Mouse (Mus musculus): Measurements from ENCODE around the gene Pappa. TPM values are rescaled to one million over a fixed set of nuclear protein-coding genes. Genes with fewer than 3 reads are reported as not detected.

Pappa gene
- 0.33 and 0.69 TPM in 2 replicates for polyA plus RNA-seq (2016; fragmentation: Nextera tagmentation; extraction: Ambion mirVana)

DNA sequence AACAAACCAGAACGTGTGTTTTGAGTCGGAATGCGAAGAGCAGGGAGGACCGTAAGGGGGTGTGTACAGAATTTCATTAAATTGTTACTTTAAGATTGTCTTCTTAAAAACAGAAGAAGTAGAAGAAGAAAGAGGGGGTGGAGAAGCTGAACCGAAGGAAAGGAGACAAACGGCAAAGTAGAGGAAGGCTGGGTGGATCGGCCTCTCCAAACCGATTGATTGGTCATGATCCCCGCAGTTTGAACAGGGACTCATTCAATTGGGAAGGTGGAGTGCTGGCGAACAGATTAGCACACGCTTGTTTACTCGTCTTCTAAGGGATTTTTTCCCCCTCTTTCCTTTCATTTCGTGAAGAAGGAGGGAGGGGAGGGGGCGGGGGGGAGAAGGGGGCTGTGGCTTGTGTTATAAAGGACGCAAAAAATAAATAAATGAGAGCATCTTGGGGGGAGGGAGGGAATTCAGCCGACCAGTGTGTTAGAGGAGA, at the start of gene Pappa:
Gene Pappa (plus strand): TSS at position 434 of the 484 bp plus-strand sequence.
- H3K4me3 ChIP-seq = peak within 1 kb of the TSS; percentile 66
- peak within 1 kb of the TSS; percentile 84 for H3K27ac ChIP-seq
- H3K36me3 ChIP-seq = no peaks in the 10 kb centered on the region
- peak; percentile 35 for DNase-seq (ENCODE audit: low spot score)
- no peaks in the 10 kb centered on the region for H3K9me3 ChIP-seq (replicated peaks)
- peaks cover 39% of the 10 kb centered on the region for H3K4me1 ChIP-seq
- peaks cover 35% of the 10 kb centered on the region for H3K27me3 ChIP-seq (ENCODE audit: low read depth, poor library complexity, severe bottlenecking)
- WGBS = 0% methylated on average over 16 of the region's 16 CpGs

DNA sequence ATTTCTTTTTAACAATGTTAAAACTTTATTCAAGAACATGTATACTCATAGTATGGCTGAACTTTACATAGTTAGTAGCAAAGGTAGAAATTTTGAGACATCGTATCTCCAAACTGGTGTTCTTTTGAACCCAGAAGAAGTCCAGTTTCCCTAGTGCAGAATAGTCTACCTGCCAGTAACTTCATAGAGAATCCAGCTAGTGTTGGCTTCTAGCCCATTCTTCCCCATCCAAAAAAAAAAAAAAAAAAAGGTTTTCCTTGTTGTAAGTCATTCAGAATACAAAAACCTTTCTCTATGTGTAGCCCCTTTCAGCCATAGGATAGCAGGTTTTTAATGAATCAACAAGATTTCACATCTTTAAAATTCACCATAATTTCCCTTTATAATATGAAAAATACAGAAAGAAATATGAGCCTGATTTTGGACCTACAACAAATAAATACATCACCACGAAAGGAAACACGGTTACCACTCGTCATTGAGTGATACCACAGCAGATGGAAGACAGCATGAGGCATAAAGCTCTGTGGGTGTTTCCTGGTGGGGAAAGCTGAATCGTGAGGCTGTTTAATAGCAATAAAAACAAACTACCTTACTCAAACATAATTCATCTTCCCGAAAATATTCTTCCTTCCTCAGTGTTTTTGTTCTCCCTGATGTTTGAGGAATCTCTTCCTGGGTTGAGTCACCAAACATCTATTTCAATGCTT, 45.9 kb upstream of the Pappa start:
- DNase-seq (ENCODE audit: low spot score) = no peak
- no peaks in the 10 kb centered on the region for H3K9me3 ChIP-seq (replicated peaks)
- H3K27ac ChIP-seq = no peak overlapping the region
- H3K4me3 ChIP-seq = no peak overlapping the region
- no peaks in the 10 kb centered on the region for H3K36me3 ChIP-seq
- no peaks in the 10 kb centered on the region for H3K4me1 ChIP-seq
- 91% methylated on average over 6 of the region's 6 CpGs for WGBS
- no peaks in the 10 kb centered on the region for H3K27me3 ChIP-seq (ENCODE audit: low read depth, poor library complexity, severe bottlenecking)

DNA sequence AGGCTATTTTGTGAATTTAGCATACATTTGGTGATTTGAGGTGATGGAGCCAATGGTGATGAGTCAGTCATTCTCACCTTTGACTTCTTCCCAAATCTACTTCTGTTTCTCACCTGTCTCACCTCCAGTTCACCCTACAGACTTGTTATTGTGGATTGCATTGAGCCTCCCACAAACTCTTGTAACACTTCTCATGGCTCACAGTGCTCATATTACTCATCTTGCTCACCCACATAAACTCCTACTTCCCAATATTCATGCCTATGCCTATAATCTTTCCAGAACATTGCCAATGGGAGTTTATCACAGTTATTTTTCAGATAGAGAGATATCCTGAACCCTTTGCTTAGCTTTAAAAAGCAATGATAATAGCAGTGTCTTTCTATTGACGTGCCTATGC, 37.1 kb upstream of the Pappa start:
- no peaks in the 10 kb centered on the region for H3K27me3 ChIP-seq (ENCODE audit: low read depth, poor library complexity, severe bottlenecking)
- no peaks in the 10 kb centered on the region for H3K36me3 ChIP-seq
- DNase-seq (ENCODE audit: low spot score) = no peak
- no peaks in the 10 kb centered on the region for H3K9me3 ChIP-seq (replicated peaks)
- no peak overlapping the region for H3K4me3 ChIP-seq
- WGBS = 84% methylated on average over 1 of the region's 1 CpGs
- no peak overlapping the region for H3K27ac ChIP-seq
- H3K4me1 ChIP-seq = no peaks in the 10 kb centered on the region

DNA sequence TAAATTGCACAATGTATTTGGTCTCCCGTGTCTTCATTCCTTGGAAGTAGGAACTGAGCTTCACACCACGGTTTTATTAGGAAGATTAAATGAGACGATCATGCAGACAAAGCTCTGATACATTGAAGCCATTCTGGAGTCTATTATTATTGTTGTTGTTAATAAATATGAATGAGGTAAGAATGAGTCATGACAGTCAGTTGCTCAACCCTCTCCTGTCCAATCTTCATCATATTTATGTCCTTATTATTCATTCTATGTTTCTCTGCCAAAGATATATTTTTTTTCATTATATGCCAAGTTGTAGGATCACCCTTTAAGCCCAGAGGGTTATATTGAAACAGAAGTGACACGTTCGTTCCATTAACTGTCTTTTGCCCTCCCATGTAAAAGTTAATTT, 36.4 kb upstream of the Pappa start:
- Histone ChIP-seq H3K4me1 (no peaks in the 10 kb centered on the region), H3K4me3 (no peak overlapping the region)
- 91% methylated on average over 5 of the region's 5 CpGs for WGBS

DNA sequence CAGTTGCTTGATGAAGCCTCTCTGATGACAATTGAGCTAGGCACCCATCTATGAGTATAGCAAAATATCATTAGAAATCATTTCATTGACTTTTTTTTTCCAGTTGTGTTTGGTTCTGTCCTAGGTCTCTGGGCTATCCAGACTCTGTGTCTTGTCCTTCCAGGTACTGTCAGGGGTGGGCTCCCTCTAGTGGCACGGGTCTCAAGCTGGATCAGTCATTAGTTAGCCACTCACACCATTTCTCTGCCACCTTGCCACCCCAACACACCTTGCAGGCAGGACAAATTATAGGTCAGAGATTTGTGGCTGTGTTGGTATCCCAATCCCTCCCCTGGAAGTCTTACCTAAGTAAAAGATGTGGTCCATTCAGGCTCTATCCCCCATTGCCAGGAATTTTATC, 31.8 kb upstream of the Pappa start:
- 6% methylated on average over 1 of the region's 1 CpGs for WGBS

More for the DNA sequence above, 36.4 kb upstream of the Pappa start:
- Histone ChIP-seq H3K27me3 (ENCODE audit: low read depth, poor library complexity, severe bottlenecking) (no peaks in the 10 kb centered on the region), H3K27ac (no peak overlapping the region), H3K9me3 (replicated peaks) (no peaks in the 10 kb centered on the region), H3K36me3 (no peaks in the 10 kb centered on the region)
- no peak for DNase-seq (ENCODE audit: low spot score)

DNA sequence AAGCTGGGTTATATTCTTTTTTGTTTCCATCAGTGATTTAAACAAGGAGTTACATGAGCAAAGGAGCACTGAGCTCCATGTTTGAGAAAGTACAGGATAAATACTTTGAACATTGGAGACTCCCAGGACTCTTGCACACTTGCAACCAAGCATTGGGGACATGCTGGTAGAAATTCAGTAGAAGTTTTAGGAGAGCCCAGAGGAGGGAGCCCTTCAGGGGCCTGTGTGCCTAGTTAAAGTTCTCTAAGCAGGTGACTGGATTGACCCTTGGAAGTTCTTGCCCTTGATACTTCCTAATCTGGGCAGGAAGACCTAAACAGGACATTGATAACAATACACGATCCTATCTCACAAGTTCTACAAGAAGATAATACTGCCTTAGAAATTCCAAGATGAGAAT, 3.6 kb upstream of the Pappa start:
- peaks cover 16% of the 10 kb centered on the region for H3K4me1 ChIP-seq
- no peak overlapping the region for H3K27ac ChIP-seq
- WGBS = 76% methylated on average over 1 of the region's 1 CpGs
- no peak for DNase-seq (ENCODE audit: low spot score)
- H3K36me3 ChIP-seq = no peaks in the 10 kb centered on the region
- no peaks in the 10 kb centered on the region for H3K9me3 ChIP-seq (replicated peaks)
- no peak overlapping the region for H3K4me3 ChIP-seq
- H3K27me3 ChIP-seq (ENCODE audit: low read depth, poor library complexity, severe bottlenecking) = peaks cover 19% of the 10 kb centered on the region

More for the DNA sequence above, 31.8 kb upstream of the Pappa start:
- H3K9me3 ChIP-seq (replicated peaks) = no peaks in the 10 kb centered on the region
- no peaks in the 10 kb centered on the region for H3K27me3 ChIP-seq (ENCODE audit: low read depth, poor library complexity, severe bottlenecking)
- H3K4me3 ChIP-seq = no peak overlapping the region
- no peaks in the 10 kb centered on the region for H3K36me3 ChIP-seq
- DNase-seq (ENCODE audit: low spot score) = peak; percentile 36
- H3K27ac ChIP-seq = no peak overlapping the region
- no peaks in the 10 kb centered on the region for H3K4me1 ChIP-seq

DNA sequence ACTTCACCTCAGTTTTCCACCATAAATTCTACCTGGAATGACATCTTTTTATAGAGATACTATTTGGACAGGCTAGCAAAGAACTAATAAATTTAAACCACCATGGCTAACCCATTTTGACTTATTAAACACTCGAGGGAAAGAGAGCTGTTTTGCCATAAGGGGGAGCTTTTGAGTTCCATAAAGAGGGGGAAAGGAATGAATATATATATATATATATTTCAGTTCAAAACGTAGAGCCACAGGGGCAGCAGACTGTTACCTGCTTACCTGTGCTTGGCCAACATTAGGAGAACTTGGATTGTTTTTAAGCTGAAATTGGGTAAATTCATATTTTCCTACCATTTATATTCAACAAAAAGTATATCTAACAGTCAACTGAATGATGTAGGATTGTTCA, 1.1 kb upstream of the Pappa start:
- Histone ChIP-seq H3K4me3 (no peak overlapping the region), H3K36me3 (no peaks in the 10 kb centered on the region), H3K9me3 (replicated peaks) (no peaks in the 10 kb centered on the region), H3K27ac (no peak overlapping the region), H3K4me1 (peaks cover 39% of the 10 kb centered on the region), H3K27me3 (ENCODE audit: low read depth, poor library complexity, severe bottlenecking) (peaks cover 25% of the 10 kb centered on the region)
- no peak for DNase-seq (ENCODE audit: low spot score)
- WGBS = 3% methylated on average over 2 of the region's 2 CpGs

DNA sequence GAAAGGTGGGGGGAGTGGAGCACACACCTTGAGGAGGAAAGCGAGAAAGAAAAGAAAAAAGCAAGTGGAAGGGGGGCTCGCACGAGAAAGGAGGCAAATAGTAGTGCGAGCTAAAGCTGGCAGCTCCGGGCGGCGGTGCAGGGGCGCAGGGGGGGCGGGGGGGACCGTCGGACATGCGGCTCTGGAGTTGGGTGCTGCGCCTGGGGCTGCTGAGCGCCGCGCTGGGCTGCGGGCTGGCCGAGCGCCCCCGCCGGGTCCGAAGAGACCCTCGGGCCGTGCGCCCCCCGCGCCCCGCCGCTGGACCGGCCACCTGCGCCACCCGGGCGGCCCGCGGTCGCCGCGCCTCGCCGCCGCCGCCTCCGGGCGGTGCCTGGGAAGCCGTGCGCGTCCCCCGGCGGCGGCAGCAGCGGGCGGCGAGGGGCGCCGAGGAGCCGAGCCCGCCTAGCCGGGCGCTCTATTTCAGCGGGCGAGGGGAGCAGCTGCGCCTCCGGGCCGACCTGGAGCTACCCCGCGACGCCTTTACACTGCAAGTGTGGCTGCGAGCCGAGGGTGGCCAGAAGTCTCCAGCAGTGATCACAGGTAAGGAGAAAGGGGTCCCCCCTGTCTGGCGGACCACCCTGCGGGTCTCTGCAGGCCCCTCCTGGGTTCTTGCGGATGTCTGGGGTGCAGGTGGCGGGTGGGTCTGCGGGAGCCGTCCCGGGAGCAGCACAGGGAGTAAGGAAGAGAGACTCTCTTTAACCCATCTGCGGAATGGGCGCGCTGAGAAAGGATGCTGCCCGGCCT, 586 bp downstream of the Pappa start:
- Histone ChIP-seq H3K9me3 (replicated peaks) (no peaks in the 10 kb centered on the region), H3K27ac (peak overlapping the region; percentile 84), H3K27me3 (ENCODE audit: low read depth, poor library complexity, severe bottlenecking) (peaks cover 43% of the 10 kb centered on the region), H3K36me3 (no peaks in the 10 kb centered on the region), H3K4me3 (peak overlapping the region; percentile 66), H3K4me1 (peaks cover 39% of the 10 kb centered on the region)
- DNase-seq (ENCODE audit: low spot score) = peak; percentile 60
- 7% methylated on average over 80 of the region's 80 CpGs for WGBS

DNA sequence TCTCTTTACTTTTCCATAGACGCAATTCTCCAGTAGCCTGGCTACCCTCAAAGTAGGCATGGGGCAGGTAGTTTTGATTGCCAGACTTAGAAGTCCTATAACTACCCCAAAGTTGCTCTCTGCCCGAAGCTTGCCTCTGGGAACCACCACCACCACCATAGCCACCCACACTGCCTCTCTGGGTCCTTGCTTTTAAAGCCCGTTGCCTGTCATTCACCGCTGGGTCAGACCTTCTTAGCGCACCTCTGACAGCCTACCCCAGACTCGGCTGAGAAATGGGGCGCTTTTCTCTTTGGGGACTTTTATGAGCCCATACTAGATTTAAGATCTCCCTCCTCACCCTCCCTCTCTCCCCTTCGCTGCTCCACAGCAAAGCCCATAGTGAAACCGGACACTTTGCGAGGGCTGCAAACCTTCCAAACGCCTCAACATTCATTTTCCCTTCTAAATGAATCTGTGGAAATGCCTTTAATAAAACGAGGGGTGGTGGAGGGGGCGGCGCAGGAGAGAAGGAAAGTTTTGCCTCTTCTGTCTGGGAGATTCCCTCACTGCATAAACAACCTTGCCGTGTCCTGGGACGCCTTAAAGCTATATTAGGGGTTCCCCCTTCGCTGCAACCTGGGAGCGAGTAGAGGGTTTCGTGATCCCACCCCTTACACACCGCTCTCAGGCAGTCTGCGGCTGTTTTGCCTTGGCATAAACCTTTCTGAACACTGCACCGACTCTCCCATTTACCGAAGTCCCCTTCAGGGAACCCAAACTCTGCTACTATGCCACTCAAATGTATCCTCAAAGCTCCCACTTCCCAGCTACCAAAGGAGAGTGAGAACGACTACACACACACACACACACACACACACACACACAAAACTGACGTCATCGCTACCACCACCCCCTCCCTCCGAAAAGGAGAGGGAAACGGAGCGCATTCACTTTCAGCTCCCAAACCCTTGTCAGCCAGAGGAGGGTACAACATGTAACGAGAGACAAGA, 1.7 kb downstream of the Pappa start:
- Histone ChIP-seq H3K4me1 (peaks cover 39% of the 10 kb centered on the region), H3K9me3 (replicated peaks) (no peaks in the 10 kb centered on the region), H3K27me3 (ENCODE audit: low read depth, poor library complexity, severe bottlenecking) (peaks cover 52% of the 10 kb centered on the region), H3K27ac (peak overlapping the region; percentile 72; the same call in 1 of the 2 replicates), H3K36me3 (no peaks in the 10 kb centered on the region), H3K4me3 (peak overlapping the region; percentile 66)
- under 1% methylated on average over 30 of the region's 30 CpGs for WGBS
- DNase-seq (ENCODE audit: low spot score) = no peak

DNA sequence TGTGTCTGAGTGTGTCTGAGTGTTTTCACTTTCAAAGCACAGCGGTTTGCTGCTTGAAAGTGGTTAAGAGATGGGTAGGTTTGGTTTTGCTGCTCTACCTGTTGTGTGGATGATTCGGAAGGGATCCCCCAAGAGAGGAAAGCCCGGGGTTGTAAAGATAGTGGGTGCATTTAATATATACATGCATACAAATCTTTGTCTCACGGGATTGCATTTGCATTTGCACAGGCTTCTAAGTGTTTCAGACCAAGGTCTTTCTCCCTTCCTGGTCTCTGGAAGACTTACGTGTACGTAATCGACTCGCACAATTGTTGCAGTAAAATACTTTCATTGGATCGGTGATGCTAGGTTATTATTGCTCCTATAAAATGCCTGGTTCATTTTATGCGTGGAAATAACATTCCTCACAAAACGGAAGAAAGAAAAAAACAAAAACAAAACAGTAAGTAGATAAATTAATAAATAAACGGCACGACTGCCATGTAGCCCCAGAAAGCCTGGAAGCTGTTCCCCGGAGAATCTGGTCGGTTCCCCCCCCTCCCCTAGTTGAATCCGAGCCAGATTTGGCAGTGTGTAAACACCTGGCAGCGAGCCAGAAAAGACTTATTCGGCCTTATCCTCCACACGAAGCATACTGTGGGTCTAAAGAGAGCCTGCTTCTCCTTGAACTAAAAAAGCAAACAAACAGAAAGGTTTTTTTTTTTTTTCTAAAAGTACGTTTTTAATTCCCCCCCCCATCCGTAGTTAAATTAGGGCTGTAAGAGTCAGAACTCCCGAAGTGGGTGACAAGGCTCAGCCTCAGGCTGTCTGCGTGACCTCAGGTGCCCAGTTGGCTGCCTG, 2.7 kb downstream of the Pappa start:
- DNase-seq (ENCODE audit: low spot score) = peak; percentile 55
- whole genome bisulfite sequencing = 12% methylated on average over 23 of the region's 23 CpGs
- no peaks in the 10 kb centered on the region for H3K9me3 ChIP-seq (replicated peaks)
- peaks cover 52% of the 10 kb centered on the region for H3K27me3 ChIP-seq (ENCODE audit: low read depth, poor library complexity, severe bottlenecking)
- H3K4me3 ChIP-seq = peak overlapping the region; percentile 66
- H3K4me1 ChIP-seq = peaks cover 39% of the 10 kb centered on the region
- H3K36me3 ChIP-seq = no peaks in the 10 kb centered on the region
- peak overlapping the region; percentile 72 for H3K27ac ChIP-seq

DNA sequence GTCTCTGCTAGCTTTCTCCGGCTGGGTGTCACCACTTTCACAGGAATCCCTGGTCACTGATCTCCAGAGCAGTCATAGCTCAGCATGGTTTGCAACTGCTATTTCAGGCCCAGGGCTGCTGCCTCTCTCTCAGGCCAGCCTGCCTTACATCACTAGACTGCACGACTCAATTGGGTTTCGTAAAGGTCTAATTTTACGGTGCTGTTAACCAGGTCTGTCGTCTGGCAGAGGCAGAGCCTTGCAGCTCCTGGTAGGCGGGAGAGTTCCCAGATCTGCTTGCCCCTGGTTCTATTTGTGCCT, 3.3 kb downstream of the Pappa start:
- Histone ChIP-seq H3K4me1 (peaks cover 39% of the 10 kb centered on the region), H3K36me3 (no peaks in the 10 kb centered on the region), H3K4me3 (peak overlapping the region; percentile 66), H3K27ac (peak overlapping the region; percentile 72; the same call in 1 of the 2 replicates), H3K27me3 (ENCODE audit: low read depth, poor library complexity, severe bottlenecking) (peaks cover 52% of the 10 kb centered on the region), H3K9me3 (replicated peaks) (no peaks in the 10 kb centered on the region)
- peak; percentile 60 for DNase-seq (ENCODE audit: low spot score)
- WGBS = 9% methylated on average over 6 of the region's 6 CpGs

DNA sequence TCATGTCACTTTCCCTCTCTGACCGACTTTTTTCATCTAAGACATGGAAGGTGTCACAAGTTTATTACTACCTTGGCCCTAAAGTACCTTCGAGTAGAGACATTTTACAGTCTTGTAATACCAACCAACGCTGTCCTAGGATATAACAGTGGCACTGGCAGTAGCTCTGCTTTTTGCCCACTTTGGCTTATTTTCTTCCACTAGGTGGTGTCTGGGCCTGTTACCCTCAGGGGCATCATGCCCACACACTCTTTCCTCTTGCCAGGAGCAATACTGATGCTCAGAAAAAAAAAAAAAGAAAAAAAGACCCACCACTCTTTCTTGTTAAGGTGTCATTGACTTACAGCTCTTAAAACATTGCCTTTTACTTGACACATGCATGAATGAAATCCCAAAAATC, 8.7 kb downstream of the Pappa start:
- Histone ChIP-seq H3K36me3 (no peaks in the 10 kb centered on the region), H3K27ac (no peak overlapping the region), H3K27me3 (ENCODE audit: low read depth, poor library complexity, severe bottlenecking) (peaks cover 28% of the 10 kb centered on the region), H3K4me3 (no peak overlapping the region), H3K4me1 (peaks cover 2% of the 10 kb centered on the region; the same call in 1 of the 2 replicates), H3K9me3 (replicated peaks) (no peaks in the 10 kb centered on the region)
- no peak for DNase-seq (ENCODE audit: low spot score)
- 75% methylated on average over 3 of the region's 3 CpGs for WGBS

All from limb, embryonic 10.5 days (tissue).